Mouse (Mus musculus): ENCODE measurements around the gene Fos.

GRCm38 (mm10) chr12:85451693-85452491 lies 21.8 kb upstream of the Fos start:
- TF ChIP-seq CTCF (IDR thresholded peaks at IDR 0.05; ENCODE audit: borderline replicate concordance, insufficient read depth, low read length): no peak
- no peak for TF ChIP-seq POLR2A (IDR thresholded peaks at IDR 0.05; ENCODE audit: low read depth, low read length)

All from embryonic fibroblast, embryonic 13.5 days (primary cell).